Mouse (Mus musculus): Measurements from ENCODE around the gene Shld2. TPM values are rescaled to one million over a fixed set of nuclear protein-coding genes. Genes with fewer than 3 reads are reported as not detected.
"Not testable (repeated sequence)": the region's sequence is repeated elsewhere in the genome, so short reads cannot be mapped to it uniquely, and the experiment has no call there.

Shld2 gene
- polyA plus RNA-seq, 1 experiment, result not detected

- no peak overlapping the region for H3K27ac ChIP-seq (ENCODE audit: insufficient read depth, low read depth, low read length)
- WGBS, result 85% methylated on average over 2 of the region's 2 CpGs
- TF ChIP-seq CTCF (IDR thresholded peaks at IDR 0.05; ENCODE audit: insufficient read depth, low read depth, low read length) (no peak), POLR2A (IDR thresholded peaks at IDR 0.05; ENCODE audit: insufficient read depth, low read depth, low read length) (no peak)
Observed at GRCm38 (mm10) chr14:34280798-34281197, 29.5 kb downstream of the Shld2 start.

GRCm38 (mm10) chr14:34279726-34280125 lies 30.6 kb downstream of the Shld2 start:
- TF ChIP-seq POLR2A (IDR thresholded peaks at IDR 0.05; ENCODE audit: insufficient read depth, low read depth, low read length) (no peak), CTCF (IDR thresholded peaks at IDR 0.05; ENCODE audit: insufficient read depth, low read depth, low read length) (no peak)
- Histone ChIP-seq H3K4me1 (ENCODE audit: control insufficient read depth, insufficient read depth, low read length) (no peaks in the 10 kb centered on the region), H3K27ac (ENCODE audit: insufficient read depth, low read depth, low read length) (no peak overlapping the region), H3K4me3 (ENCODE audit: insufficient read depth, low read depth, low read length) (no peak overlapping the region)
- WGBS, result 74% methylated on average over 4 of the region's 4 CpGs

More at GRCm38 (mm10) chr14:34280798-34281197, 29.5 kb downstream of the Shld2 start:
- H3K4me3 ChIP-seq (ENCODE audit: insufficient read depth, low read depth, low read length), result no peak overlapping the region
- no peaks in the 10 kb centered on the region for H3K4me1 ChIP-seq (ENCODE audit: control insufficient read depth, insufficient read depth, low read length)

- Histone ChIP-seq H3K4me1 (ENCODE audit: control insufficient read depth, insufficient read depth, low read length) (no peaks in the 10 kb centered on the region), H3K4me3 (ENCODE audit: insufficient read depth, low read depth, low read length) (no peak overlapping the region), H3K27ac (ENCODE audit: insufficient read depth, low read depth, low read length) (no peak overlapping the region)
- WGBS, result 88% methylated on average over 4 of the region's 4 CpGs
- TF ChIP-seq CTCF (IDR thresholded peaks at IDR 0.05; ENCODE audit: insufficient read depth, low read depth, low read length) (no peak), POLR2A (IDR thresholded peaks at IDR 0.05; ENCODE audit: insufficient read depth, low read depth, low read length) (no peak)
Observed at GRCm38 (mm10) chr14:34275225-34275624, 35.1 kb downstream of the Shld2 start.

DNA sequence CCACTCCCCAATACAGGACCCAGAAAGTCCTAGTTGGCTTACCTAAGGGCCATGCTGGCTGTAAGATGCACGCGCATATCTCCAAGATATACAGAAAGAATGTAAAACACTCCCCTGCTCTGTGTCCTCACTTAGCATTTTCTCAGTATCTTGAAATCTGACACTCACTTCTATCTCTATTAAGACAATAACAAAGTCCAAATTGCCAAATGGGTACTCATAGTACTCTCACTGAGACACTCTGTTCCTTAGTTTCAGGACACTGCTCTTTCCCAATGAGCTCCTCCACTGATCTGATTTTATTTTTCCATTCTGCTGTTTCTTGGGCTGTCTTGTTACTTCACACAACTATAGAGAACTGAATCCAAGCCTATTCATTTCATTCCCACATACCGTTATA lies 36.2 kb downstream of the Shld2 start:
- no peak overlapping the region for H3K27ac ChIP-seq (ENCODE audit: insufficient read depth, low read depth, low read length)
- H3K4me1 ChIP-seq (ENCODE audit: control insufficient read depth, insufficient read depth, low read length), result no peaks in the 10 kb centered on the region
- no peak overlapping the region for H3K4me3 ChIP-seq (ENCODE audit: insufficient read depth, low read depth, low read length)
- TF ChIP-seq CTCF (IDR thresholded peaks at IDR 0.05; ENCODE audit: insufficient read depth, low read depth, low read length) (no peak), POLR2A (IDR thresholded peaks at IDR 0.05; ENCODE audit: insufficient read depth, low read depth, low read length) (no peak)
- WGBS, result 96% methylated on average over 3 of the region's 3 CpGs

- no peak overlapping the region for H3K27ac ChIP-seq (ENCODE audit: insufficient read depth, low read depth, low read length)
- 37% methylated on average over 2 of the region's 2 CpGs for WGBS
- no peak for TF ChIP-seq POLR2A (IDR thresholded peaks at IDR 0.05; ENCODE audit: insufficient read depth, low read depth, low read length)
- no peak for TF ChIP-seq CTCF (IDR thresholded peaks at IDR 0.05; ENCODE audit: insufficient read depth, low read depth, low read length)
- H3K4me3 ChIP-seq (ENCODE audit: insufficient read depth, low read depth, low read length), result no peak overlapping the region
- no peaks in the 10 kb centered on the region for H3K4me1 ChIP-seq (ENCODE audit: control insufficient read depth, insufficient read depth, low read length)
Observed at GRCm38 (mm10) chr14:34273280-34273679, 37.0 kb downstream of the Shld2 start.

- Histone ChIP-seq H3K4me3 (ENCODE audit: insufficient read depth, low read depth, low read length) (no peak overlapping the region), H3K4me1 (ENCODE audit: control insufficient read depth, insufficient read depth, low read length) (no peaks in the 10 kb centered on the region), H3K27ac (ENCODE audit: insufficient read depth, low read depth, low read length) (no peak overlapping the region)
- no peak for TF ChIP-seq POLR2A (IDR thresholded peaks at IDR 0.05; ENCODE audit: insufficient read depth, low read depth, low read length)
- TF ChIP-seq CTCF (IDR thresholded peaks at IDR 0.05; ENCODE audit: insufficient read depth, low read depth, low read length), result no peak
- 85% methylated on average over 9 of the region's 9 CpGs for WGBS
Observed at GRCm38 (mm10) chr14:34268046-34268445, 42.2 kb downstream of the Shld2 start.

GRCm38 (mm10) chr14:34258525-34258924 lies 51.8 kb downstream of the Shld2 start:
- 76% methylated on average over 3 of the region's 3 CpGs for WGBS
- H3K4me1 ChIP-seq (ENCODE audit: control insufficient read depth, insufficient read depth, low read length); H3K4me3 ChIP-seq (ENCODE audit: insufficient read depth, low read depth, low read length); H3K27ac ChIP-seq (ENCODE audit: insufficient read depth, low read depth, low read length): not testable (repeated sequence)

GRCm38 (mm10) chr14:34253261-34253660 lies 57.0 kb downstream of the Shld2 start:
- no peaks in the 10 kb centered on the region for H3K4me1 ChIP-seq (ENCODE audit: control insufficient read depth, insufficient read depth, low read length)
- TF ChIP-seq POLR2A (IDR thresholded peaks at IDR 0.05; ENCODE audit: insufficient read depth, low read depth, low read length), result no peak
- TF ChIP-seq CTCF (IDR thresholded peaks at IDR 0.05; ENCODE audit: insufficient read depth, low read depth, low read length), result no peak
- no peak overlapping the region for H3K27ac ChIP-seq (ENCODE audit: insufficient read depth, low read depth, low read length)
- H3K4me3 ChIP-seq (ENCODE audit: insufficient read depth, low read depth, low read length), result no peak overlapping the region
- WGBS, result 95% methylated on average over 4 of the region's 4 CpGs

- Histone ChIP-seq H3K4me3 (ENCODE audit: insufficient read depth, low read depth, low read length) (no peak overlapping the region), H3K27ac (ENCODE audit: insufficient read depth, low read depth, low read length) (no peak overlapping the region), H3K4me1 (ENCODE audit: control insufficient read depth, insufficient read depth, low read length) (no peaks in the 10 kb centered on the region)
- WGBS, result 81% methylated on average over 6 of the region's 6 CpGs
- no peak for TF ChIP-seq POLR2A (IDR thresholded peaks at IDR 0.05; ENCODE audit: insufficient read depth, low read depth, low read length)
- TF ChIP-seq CTCF (IDR thresholded peaks at IDR 0.05; ENCODE audit: insufficient read depth, low read depth, low read length), result no peak
Observed at GRCm38 (mm10) chr14:34252470-34253145, 57.7 kb downstream of the Shld2 start.

DNA sequence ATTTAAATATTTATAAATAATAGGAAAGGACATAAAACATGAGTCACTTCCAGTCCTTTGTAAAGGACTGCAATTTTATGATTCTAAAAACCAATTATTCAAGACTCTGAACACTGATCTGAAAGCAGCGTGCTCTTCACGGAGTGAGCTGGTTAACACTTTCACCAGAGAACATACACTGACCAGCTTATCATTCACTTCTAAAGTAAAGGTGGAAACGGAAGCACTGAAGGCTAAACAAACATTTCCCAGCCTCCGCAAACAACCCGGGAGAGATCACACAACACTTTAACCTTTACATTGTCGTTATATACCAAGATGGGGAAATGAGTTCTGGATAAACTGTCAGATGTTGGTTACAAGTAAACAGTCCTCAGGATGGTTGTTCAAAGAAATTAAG lies 69.6 kb downstream of the Shld2 start:
- H3K4me1 ChIP-seq (ENCODE audit: control insufficient read depth, insufficient read depth, low read length), result no peaks in the 10 kb centered on the region
- TF ChIP-seq CTCF (IDR thresholded peaks at IDR 0.05; ENCODE audit: insufficient read depth, low read depth, low read length), result no peak
- no peak for TF ChIP-seq POLR2A (IDR thresholded peaks at IDR 0.05; ENCODE audit: insufficient read depth, low read depth, low read length)
- H3K27ac ChIP-seq (ENCODE audit: insufficient read depth, low read depth, low read length), result no peak overlapping the region
- no peak overlapping the region for H3K4me3 ChIP-seq (ENCODE audit: insufficient read depth, low read depth, low read length)
- 87% methylated on average over 6 of the region's 6 CpGs for WGBS
